Mouse (Mus musculus) ES-Bruce4 (cell line): ENCODE measurements around the gene Wdr35.

Experiments used
- CTCF ChIP-seq: IDR thresholded peaks from one replicate; pipeline ENCODE4 v1.8.1; 2011; ENCODE audit warnings: low read depth, low read length
- EP300 ChIP-seq: IDR thresholded peaks from 2 replicates; pipeline ENCODE4 v1.6.1; 2011; ENCODE audit warnings: low read depth, low read length; ENCODE audit not compliant: insufficient read depth

- TF ChIP-seq CTCF = no peak
- TF ChIP-seq EP300 = no peak
These were observed 25.8 kb upstream of the Wdr35 start, which contains the start of gene Matn3 for GRCm38 (mm10) chr12:8947714-8948464.
